Mouse (Mus musculus) forebrain, embryonic 15.5 days (tissue): ENCODE data around the gene Pycr1. TPM values are rescaled to one million over a fixed set of nuclear protein-coding genes. Genes with fewer than 3 reads are reported as not detected.

Experiments used
- ATAC-seq: fragments of 200-750 bp; cut with Nextera tagmentation; replicated peaks from 2 replicates; pipeline ENCODE4 v1.8.0; 2017; ENCODE audit warnings: mild to moderate bottlenecking, moderate TSS enrichment, moderate library complexity
- H3K27ac ChIP-seq: fragments of 300-500 bp; sonication (generic); replicated peaks from 2 replicates; pipeline ENCODE4 v1.5.1; 2015; ENCODE audit warnings: mild to moderate bottlenecking, inconsistent platforms
- H3K27me3 ChIP-seq: fragments of 300-500 bp; sonication (generic); 2 replicates; pipeline ENCODE4 v1.6.1; 2015; ENCODE audit warnings: inconsistent platforms
- H3K36me3 ChIP-seq: fragments of 300-500 bp; sonication (generic); 2 replicates; pipeline ENCODE4 v1.6.1; 2015; ENCODE audit warnings: mild to moderate bottlenecking, inconsistent platforms
- H3K4me1 ChIP-seq: fragments of 300-500 bp; sonication (generic); 2 replicates; pipeline ENCODE4 v1.6.1; 2015; ENCODE audit warnings: inconsistent platforms
- H3K4me2 ChIP-seq: fragments of 300-500 bp; sonication (generic); replicated peaks from 2 replicates; pipeline ENCODE4 v1.6.1; 2015; ENCODE audit warnings: mild to moderate bottlenecking, inconsistent platforms
- H3K4me3 ChIP-seq: fragments of 300-500 bp; sonication (generic); 2 replicates; pipeline ENCODE4 v1.5.1; 2015; ENCODE audit warnings: mild to moderate bottlenecking, inconsistent platforms
- H3K9ac ChIP-seq: fragments of 300-500 bp; sonication (generic); replicated peaks from 2 replicates; pipeline ENCODE4 v1.6.1; 2015; ENCODE audit warnings: mild to moderate bottlenecking, inconsistent platforms
- H3K9me3 ChIP-seq: fragments of 300-500 bp; sonication (generic); 2 replicates; pipeline ENCODE4 v1.6.1; 2016; ENCODE audit warnings: inconsistent platforms
- WGBS: fragments of 180-500 bp; shearing (Covaris S2); methylation state at CpG from one replicate; pipeline ENCODE4 v1.1.7; 2015; ENCODE audit warnings: mixed read lengths; 5-methylcytosine and 5-hydroxymethylcytosine counted together
- polyA plus RNA-seq: library from polyadenylated mRNA; unstranded; fragments of >200 nt; fragmentation: Nextera tagmentation; extraction: Ambion mirVana; gene quantifications from 2 replicates; pipeline ENCODE4 v1.2.1, GENCODE M21; 2015

Pycr1 gene
- polyA plus RNA-seq, 1 experiment from 2014 or later, result 35.3 TPM

DNA sequence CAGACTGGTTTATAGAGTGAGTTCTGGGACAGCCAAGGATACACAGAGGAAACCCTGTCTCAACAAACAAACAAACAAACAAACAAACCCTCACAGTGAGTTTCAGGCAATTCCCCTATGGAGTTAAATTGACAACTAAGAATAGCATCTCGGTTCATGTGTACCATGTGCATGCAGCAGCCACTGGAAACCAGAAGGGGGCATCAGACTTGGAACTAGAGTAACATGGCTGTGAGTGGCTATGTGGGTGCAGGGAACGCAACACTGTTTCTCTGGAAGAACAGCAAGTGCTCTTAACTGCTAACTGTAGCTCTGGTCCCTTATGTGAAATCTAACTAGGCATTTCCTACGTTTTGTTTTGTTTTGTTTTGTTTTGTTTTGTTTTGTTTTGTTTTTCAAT, 8.3 kb upstream of the Pycr1 start:
- Histone ChIP-seq H3K4me1 (peaks cover 6% of the 10 kb centered on the region; the same call in 1 of the 2 replicates), H3K36me3 (no peaks in the 10 kb centered on the region), H3K4me2 (no peak overlapping the region), H3K9me3 (no peaks in the 10 kb centered on the region), H3K9ac (no peak overlapping the region), H3K27ac (no peak overlapping the region), H3K4me3 (no peak overlapping the region), H3K27me3 (0 out of 2 replicates have a peak, but pooled peaks cover 11% of the 10 kb centered on the region)
- no peak for ATAC-seq
- 69% methylated on average over 3 of the region's 3 CpGs for WGBS

DNA sequence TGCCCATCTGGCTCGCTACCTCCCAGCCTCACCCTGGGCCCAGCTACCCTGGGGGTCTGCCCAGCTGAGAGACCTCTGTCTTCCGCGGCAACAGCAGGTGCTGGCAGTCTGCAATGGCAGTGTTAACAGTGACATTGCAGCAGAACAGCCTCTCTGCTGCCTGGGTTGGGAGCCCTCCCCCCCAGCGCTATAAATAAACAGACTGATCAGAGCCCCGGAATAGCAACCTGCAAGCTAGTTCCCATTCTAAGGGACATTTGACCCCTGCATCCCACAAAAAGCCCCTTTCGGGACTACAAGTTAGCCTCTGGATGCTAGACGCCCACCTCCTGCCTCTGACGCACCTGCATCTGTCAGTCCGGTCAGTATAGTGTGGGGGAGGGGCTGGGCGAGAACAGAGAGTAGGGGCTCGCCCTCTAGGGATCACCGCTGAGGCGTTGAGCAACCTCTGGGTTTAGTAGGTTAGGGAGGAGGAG, 4.5 kb upstream of the Pycr1 start, which contains the start of gene Myadml2:
Myadml2 (minus strand) TSS at position 158 of the 476 bp plus-strand sequence.
- Histone ChIP-seq H3K4me3 (peak within 1 kb of the TSS; percentile 18), H3K9me3 (no peaks in the 10 kb centered on the region), H3K27ac (no peak within 1 kb of the TSS), H3K36me3 (no peaks in the 10 kb centered on the region), H3K4me1 (peaks cover 13% of the 10 kb centered on the region), H3K4me2 (peak within 1 kb of the TSS; percentile 27), H3K9ac (no peak within 1 kb of the TSS), H3K27me3 (0 out of 2 replicates have a peak, but pooled peaks cover 8% of the 10 kb centered on the region)
- ATAC-seq, result no peak
- WGBS, result 7% methylated on average over 13 of the region's 13 CpGs

DNA sequence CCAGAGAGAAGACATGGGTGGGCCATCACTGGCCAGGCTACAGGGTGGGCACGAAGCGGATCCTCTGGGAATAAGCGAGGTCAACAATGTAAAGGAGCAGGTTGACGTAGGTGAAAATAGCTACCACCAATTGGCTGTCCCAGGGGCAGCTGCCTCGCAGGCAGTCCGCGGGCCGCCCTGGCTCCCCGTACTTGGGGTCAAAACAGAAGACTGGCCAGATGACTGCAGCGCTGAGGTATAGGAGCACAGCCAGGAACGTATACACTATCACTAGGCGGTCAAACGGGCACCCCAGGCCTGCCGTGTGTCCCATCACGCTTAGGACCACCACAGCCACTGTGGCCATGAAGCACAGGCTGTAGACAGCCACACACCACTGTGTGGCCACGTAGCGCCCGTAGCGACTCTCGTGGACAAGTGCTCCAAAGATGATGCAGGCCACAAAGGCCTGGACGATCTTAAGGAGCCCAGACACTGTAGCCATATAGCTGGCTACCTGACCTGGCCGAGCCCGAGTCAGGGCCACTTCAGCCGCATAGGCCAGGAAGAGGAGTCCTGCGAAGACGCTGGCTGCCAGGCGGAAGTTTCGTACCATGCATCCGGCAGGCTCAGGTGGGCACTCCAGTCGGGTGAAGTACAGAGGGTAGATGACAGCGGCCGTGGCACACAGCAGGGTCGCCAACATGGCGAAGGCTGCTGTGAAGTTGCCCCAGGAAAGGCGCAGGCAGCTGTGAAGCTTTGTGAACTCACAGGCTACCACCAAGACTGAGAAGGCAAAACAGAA, 3.7 kb upstream of the Pycr1 start:
- no peak overlapping the region for H3K4me2 ChIP-seq
- no peak overlapping the region for H3K27ac ChIP-seq
- H3K4me1 ChIP-seq, result peaks cover 20% of the 10 kb centered on the region
- 0 out of 2 replicates have a peak, but pooled peaks cover 12% of the 10 kb centered on the region for H3K27me3 ChIP-seq
- no peak overlapping the region for H3K9ac ChIP-seq
- no peak for ATAC-seq
- no peaks in the 10 kb centered on the region for H3K36me3 ChIP-seq
- 82% methylated on average over 35 of the region's 35 CpGs for WGBS
- H3K4me3 ChIP-seq, result no peak overlapping the region
- no peaks in the 10 kb centered on the region for H3K9me3 ChIP-seq

DNA sequence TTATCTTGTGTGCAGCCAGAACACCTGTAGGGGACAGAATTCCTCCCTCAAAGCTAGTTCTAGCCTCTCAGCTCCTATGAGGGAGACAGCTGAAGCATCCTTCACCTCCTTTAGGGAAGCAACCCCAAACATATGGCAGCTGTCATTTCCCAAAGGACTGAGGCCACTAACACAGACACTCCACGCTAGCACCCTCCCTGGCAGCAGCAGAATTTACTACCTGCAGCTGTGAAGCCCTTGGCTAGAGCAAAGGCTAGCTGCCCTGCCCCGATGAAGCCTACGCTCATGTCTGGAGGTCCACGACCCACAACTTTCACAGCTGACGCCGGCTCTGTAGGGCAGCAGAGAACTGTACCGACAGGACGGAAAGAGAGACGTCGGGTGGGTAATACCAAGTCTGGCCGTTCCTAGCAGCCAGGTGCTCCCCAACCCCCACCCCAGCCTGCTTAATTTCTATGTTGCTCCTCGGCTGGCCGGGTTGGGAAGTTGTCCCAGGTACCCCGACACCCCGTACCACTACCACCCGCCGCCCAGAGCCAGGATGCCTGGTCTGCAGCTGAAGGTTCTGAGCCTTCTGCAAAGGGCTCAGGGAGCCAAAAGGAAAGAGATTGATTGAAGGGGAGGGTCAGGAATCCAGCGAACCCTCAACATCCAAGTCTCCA, 499 bp downstream of the Pycr1 start:
- H3K27me3 ChIP-seq, result 0 out of 2 replicates have a peak, but pooled peaks cover 5% of the 10 kb centered on the region
- H3K4me1 ChIP-seq, result peaks cover 17% of the 10 kb centered on the region
- ATAC-seq, result peak; percentile 69
- H3K4me2 ChIP-seq, result peak overlapping the region; percentile 89
- 2% methylated on average over 18 of the region's 18 CpGs for WGBS
- H3K36me3 ChIP-seq, result no peaks in the 10 kb centered on the region
- H3K9me3 ChIP-seq, result no peaks in the 10 kb centered on the region
- peak overlapping the region; percentile 65 for H3K9ac ChIP-seq
- H3K27ac ChIP-seq, result peak overlapping the region; percentile 47; the same call in 1 of the 2 replicates
- peak overlapping the region; percentile 51 for H3K4me3 ChIP-seq

DNA sequence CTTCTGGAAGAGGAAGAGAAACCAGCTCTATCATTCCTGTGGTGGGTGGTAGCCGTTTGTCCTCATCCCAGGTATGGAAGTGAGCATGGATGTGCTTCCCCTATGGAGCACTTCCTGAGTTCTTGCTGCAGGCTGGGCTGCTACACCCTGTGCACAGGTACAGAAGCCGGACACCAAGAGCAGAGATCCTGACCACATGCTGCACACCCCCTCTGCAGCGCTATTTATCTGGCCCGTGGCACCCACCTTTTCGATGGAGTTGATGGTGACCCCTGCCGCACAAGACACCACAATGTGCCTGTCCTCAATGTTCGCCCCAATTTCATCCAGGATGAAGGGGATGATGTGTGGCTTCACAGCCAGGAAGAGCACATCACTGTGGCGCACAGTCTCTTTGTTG, 1.7 kb downstream of the Pycr1 start:
- no peak overlapping the region for H3K9ac ChIP-seq
- H3K4me3 ChIP-seq, result no peak overlapping the region
- no peak overlapping the region for H3K4me2 ChIP-seq
- H3K36me3 ChIP-seq, result no peaks in the 10 kb centered on the region
- 94% methylated on average over 8 of the region's 8 CpGs for WGBS
- ATAC-seq, result no peak
- peaks cover 14% of the 10 kb centered on the region for H3K4me1 ChIP-seq
- 0 out of 2 replicates have a peak, but pooled peaks cover 5% of the 10 kb centered on the region for H3K27me3 ChIP-seq
- no peaks in the 10 kb centered on the region for H3K9me3 ChIP-seq
- no peak overlapping the region for H3K27ac ChIP-seq

DNA sequence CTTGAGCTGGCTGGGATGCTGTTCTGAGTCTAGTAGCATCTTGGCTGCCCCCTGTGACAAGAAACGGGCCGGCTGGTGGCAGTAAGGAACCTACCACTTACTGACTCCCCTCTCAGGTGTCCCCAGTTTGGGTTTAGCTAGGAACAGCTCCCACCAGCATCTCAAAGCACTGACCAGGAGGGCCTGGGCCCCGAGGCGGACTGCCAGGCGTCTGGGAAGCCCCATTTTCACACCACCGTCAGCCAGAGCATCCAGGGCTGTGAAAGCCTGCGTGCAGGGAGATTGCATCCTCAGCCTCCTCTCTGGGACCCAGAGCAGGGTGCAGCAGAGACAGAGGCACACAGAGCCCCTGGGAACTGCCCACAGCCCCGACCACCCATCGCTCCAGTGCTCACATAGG, 2.3 kb downstream of the Pycr1 start:
- Histone ChIP-seq H3K4me2 (no peak overlapping the region), H3K4me3 (no peak overlapping the region), H3K4me1 (peaks cover 14% of the 10 kb centered on the region), H3K9ac (no peak overlapping the region), H3K9me3 (no peaks in the 10 kb centered on the region), H3K27me3 (0 out of 2 replicates have a peak, but pooled peaks cover 5% of the 10 kb centered on the region), H3K36me3 (no peaks in the 10 kb centered on the region), H3K27ac (no peak overlapping the region)
- WGBS, result 64% methylated on average over 9 of the region's 9 CpGs
- ATAC-seq, result no peak

DNA sequence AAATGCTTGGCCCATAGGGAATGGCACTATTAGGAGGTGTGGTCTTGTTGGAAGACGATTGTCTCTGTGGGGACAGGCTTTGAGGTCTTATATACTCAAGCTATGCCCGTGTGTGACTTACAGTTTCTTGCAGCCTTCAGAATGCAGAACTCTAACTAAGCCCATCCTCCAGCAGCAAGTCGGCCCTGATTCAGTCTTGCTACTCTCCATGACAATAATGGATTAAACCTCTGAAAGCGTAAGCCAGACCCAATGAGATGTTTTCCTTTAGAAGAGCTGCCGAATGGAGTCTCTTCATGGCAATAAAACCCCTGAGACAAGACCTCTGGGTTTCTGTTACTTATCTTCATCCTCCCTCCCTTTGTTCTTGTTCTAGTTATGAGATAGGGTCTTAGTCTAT, 8.8 kb downstream of the Pycr1 start:
- ATAC-seq, result no peak
- no peak overlapping the region for H3K9ac ChIP-seq
- H3K4me1 ChIP-seq, result peaks cover 32% of the 10 kb centered on the region
- H3K4me3 ChIP-seq, result no peak overlapping the region
- H3K36me3 ChIP-seq, result no peaks in the 10 kb centered on the region
- no peak overlapping the region for H3K4me2 ChIP-seq
- no peaks in the 10 kb centered on the region for H3K9me3 ChIP-seq
- H3K27ac ChIP-seq, result no peak overlapping the region
- WGBS, result 81% methylated on average over 5 of the region's 5 CpGs
- no peaks in the 10 kb centered on the region for H3K27me3 ChIP-seq

DNA sequence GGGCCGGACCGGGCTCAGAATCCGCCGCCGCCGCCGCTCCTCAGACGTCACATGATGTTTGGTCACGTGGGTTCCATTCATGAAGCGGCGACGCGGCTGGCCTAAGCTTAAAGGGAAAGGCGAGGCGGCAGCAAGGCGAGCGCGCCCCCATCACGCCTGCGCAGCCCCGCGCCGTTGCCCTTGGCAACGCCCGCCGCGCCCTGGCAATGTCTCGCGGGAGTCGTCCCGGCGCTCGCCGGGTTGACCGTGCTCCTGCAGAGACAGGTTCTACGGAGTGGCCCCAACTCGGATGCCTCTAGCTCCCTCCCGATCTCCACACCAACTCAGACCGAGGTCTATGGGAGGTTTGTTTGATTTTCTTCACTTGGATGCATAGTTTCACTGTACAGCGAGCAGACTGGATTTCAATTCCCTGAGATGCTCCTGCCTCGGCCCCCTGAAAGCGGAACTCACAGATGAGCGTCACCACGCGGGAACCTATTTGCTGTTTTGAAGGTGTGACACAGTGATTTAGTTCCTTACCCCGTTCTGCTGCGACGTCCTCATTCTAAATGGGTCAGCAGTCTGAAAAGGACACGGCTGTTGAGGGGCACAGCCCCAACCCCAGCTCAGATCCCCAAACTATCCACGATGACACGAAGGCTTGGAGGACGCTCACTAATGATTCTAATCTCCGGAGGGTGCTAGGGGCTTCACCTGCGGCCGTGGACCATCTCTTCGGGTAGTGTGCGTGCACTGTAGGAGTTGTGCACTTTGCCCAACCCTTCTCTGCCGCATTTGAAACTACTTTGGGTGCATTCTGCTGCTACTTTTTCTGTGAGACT, 9.8 kb downstream of the Pycr1 start, which contains the start of gene Mafg:
Mafg (minus strand) TSS at position 81 of the 824 bp plus-strand sequence.
- H3K4me1 ChIP-seq, result peaks cover 35% of the 10 kb centered on the region
- peak within 1 kb of the TSS; percentile 58 for H3K4me3 ChIP-seq
- WGBS, result 11% methylated on average over 58 of the region's 58 CpGs
- H3K4me2 ChIP-seq, result peak within 1 kb of the TSS; percentile 90
- peaks cover 7% of the 10 kb centered on the region for H3K36me3 ChIP-seq
- ATAC-seq, result peak; percentile 93
- H3K27ac ChIP-seq, result peak within 1 kb of the TSS; percentile 76
- peak within 1 kb of the TSS; percentile 62 for H3K9ac ChIP-seq
- no peaks in the 10 kb centered on the region for H3K27me3 ChIP-seq
- H3K9me3 ChIP-seq, result no peaks in the 10 kb centered on the region

DNA sequence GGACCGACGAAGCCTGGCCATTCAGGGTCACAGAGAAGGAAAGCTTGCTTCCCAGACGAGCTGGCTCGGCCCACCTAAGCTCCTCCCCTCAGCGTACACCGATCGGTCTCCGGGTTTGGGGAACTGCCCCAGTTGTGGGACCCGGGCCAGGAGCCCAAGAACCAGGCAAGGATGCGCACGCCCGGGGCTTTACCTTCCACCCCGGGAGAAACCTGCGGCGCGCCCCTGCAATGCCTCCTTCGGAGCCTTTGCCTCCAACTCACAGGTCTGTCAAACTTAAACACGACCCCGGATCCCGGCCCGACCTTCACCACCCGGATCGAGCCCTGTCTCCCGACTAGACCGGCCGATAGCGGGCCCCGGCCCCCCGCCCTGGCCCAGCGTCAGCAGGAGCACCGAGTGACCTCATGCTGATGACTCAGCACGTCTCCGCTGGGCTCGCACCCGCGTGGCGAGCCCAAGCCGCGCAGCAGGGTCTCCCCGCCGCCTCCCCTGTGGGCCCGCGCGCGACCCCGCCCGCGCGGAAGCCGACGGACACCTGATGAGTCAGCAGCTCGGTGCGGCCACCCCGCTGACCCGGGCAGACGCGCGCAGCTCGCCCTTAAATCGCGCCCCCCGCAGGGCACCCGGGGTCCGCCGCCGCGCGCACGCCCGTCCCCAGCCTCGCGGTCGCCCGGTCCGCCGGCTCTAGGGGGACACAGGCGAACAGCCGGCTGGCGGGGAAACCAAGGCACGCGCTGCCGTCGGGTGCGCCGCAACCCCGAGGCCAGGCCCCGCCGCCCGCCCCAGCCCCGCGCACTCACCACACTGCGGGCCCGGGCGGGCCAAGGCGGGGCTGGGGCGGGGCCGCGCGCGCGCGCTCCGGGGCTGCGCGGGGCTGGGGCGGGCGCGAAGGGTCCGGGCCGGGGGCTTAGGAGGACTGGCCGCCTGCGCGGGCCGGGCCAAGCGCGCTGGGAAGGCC, 10.7 kb downstream of the Pycr1 start:
- WGBS, result under 1% methylated on average over 106 of the region's 116 CpGs
- no peaks in the 10 kb centered on the region for H3K9me3 ChIP-seq
- no peaks in the 10 kb centered on the region for H3K27me3 ChIP-seq
- H3K9ac ChIP-seq, result peak overlapping the region; percentile 62
- H3K4me1 ChIP-seq, result peaks cover 35% of the 10 kb centered on the region
- peak overlapping the region; percentile 58 for H3K4me3 ChIP-seq
- ATAC-seq, result peak; percentile 88
- peak overlapping the region; percentile 90 for H3K4me2 ChIP-seq
- peak overlapping the region; percentile 76 for H3K27ac ChIP-seq
- peaks cover 10% of the 10 kb centered on the region for H3K36me3 ChIP-seq

DNA sequence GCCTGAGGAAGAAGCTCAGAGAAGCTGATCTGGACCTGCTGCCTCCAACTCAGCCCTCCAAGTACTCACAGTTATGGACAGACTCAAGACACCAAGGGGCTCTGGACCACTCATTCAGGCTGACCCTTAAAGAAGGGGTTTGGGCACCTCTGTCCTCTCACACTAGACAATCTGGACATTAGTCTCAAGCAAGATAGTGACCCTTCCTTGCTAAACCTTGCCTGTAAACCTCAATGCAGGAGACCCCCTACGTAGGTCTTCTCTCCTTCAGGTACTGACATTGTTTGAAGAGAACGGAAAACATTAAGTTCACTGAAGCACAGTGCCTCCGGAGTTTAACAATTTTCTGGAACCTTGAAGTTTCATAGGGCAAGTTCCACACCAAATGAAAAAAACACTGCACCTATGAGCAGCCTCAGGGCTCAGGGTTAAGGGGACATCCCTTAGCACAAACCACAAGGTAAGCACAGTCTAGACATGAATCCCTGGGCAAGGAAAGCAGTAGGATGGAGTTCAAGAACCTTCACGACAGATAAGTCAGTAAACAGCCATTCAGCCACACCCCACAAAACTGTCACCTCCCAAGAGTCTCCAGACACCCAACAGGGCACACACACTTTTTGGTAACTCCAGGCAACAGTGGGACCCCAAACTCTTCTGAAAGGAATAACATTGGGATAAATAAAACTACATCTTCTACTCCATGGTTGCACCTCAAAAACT, 11.7 kb downstream of the Pycr1 start:
- no peak for ATAC-seq
- Histone ChIP-seq H3K4me3 (peak overlapping the region; percentile 58), H3K36me3 (peaks cover 17% of the 10 kb centered on the region), H3K27ac (no peak overlapping the region), H3K27me3 (no peaks in the 10 kb centered on the region), H3K4me2 (peak overlapping the region; percentile 90), H3K4me1 (peaks cover 35% of the 10 kb centered on the region), H3K9me3 (no peaks in the 10 kb centered on the region), H3K9ac (peak overlapping the region; percentile 62)
- WGBS, result 67% methylated on average over 4 of the region's 4 CpGs
